Mouse (Mus musculus): ENCODE data around the gene Gpr183.
A peak's percentile ranks its signal among the peaks of the same experiment; 100 is the strongest.

The Gpr183 gene

DNA sequence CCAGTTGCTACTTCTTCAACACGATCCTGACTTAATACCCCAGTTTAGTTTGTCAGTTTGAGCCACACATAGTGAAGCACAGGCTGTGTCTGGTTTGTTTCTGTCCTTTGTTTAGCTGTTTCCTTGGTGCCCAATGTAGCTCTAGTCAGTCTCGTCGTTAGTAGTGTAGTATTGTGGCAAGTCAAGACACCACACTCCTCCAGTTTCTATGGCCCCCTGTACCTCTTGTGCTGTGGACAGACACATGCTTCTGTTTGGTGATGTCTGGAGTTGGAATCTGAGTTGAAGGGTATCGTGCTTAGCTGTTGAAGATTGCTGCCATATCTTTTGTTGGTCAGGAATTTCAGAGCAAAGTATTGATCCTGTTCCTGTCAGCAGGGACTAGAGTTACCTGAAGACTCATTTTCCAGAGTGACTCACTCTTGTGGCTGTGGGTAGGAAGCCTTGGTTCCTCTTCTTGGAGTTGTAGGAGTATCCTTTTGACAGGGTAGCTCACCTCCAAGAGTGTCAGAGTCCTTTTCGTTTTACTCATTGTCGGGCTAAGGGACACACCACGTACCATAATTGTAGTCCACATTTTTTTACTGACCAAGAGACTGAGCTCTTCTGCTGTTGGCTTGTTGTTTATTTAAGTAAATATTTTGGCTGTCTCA lies 34.1 kb downstream of the Gpr183 start:
- DNase-seq (ENCODE audit: low spot score), result no peak

DNA sequence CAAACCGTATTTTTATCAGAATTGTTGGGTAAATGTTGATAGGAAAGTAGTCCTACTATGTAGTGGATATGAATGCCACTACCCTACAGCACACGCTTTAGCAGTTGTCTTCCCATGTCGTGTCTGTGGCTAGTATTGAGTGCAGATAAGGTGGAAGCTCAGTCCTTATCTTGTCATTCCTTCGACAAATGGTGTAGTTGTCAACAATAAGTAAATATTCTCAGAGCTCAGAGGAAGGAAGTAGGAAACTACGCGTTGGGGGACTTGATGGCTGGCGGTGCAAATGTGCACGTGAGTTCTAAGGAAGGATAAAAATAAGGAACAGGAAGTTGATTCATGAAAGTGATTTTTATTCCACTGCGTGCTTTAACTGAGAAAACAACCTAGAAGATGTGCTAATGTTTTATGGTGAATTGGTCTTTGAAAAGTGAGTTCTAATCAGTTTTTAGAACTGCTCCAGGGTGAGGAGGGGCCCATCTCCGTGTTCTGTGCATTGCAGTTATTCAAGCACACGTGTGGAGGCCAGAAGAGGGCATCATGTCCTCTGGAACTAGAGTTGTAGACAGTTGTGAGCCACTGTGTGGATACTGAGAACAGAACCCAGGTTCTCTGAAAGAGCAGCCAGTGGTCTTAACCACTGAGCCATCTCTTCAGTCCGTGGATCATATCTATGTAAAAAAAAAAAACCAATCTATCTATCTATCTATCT lies 35.6 kb downstream of the Gpr183 start:
- peak; percentile 49 for DNase-seq (ENCODE audit: low spot score)

GRCm38 (mm10) chr14:121928375-121929137 lies 36.4 kb downstream of the Gpr183 start:
- peak; percentile 76 for DNase-seq (ENCODE audit: low spot score)

- no peak for DNase-seq (ENCODE audit: low spot score)
These were observed 37.5 kb downstream of the Gpr183 start for GRCm38 (mm10) chr14:121927451-121927850.

DNA sequence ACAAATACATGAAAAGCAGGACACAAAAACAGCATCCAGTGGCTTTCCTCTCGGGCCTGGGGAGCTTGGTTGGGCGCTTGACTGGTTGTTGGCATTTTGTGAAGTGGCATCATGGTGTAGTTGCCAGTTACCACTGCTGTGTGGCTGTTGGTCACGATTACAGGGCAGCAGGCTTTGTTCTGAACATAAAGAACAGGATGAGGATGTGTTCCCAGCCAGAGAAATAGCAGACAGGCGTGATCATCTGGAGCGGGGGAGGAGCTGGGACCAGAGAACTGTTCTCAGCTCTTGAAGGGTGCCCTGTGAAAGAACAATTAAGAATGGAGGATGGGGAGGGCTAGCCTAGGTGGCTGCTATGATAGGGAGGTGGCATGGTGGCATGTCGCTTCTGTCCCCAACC lies 38.1 kb downstream of the Gpr183 start:
- DNase-seq (ENCODE audit: low spot score), result no peak

GRCm38 (mm10) chr14:121924876-121925275 lies 40.1 kb downstream of the Gpr183 start:
- no peak for DNase-seq (ENCODE audit: low spot score)

- no peak for DNase-seq (ENCODE audit: low spot score)
These were observed 42.3 kb downstream of the Gpr183 start for GRCm38 (mm10) chr14:121922731-121923130.

GRCm38 (mm10) chr14:121922016-121922415 lies 43.0 kb downstream of the Gpr183 start:
- DNase-seq (ENCODE audit: low spot score), result no peak

GRCm38 (mm10) chr14:121920511-121921124 lies 44.4 kb downstream of the Gpr183 start:
- no peak for DNase-seq (ENCODE audit: low spot score)

GRCm38 (mm10) chr14:121919752-121920151 lies 45.2 kb downstream of the Gpr183 start:
- no peak for DNase-seq (ENCODE audit: low spot score)

GRCm38 (mm10) chr14:121918266-121918665 lies 46.7 kb downstream of the Gpr183 start:
- DNase-seq (ENCODE audit: low spot score), result no peak

DNA sequence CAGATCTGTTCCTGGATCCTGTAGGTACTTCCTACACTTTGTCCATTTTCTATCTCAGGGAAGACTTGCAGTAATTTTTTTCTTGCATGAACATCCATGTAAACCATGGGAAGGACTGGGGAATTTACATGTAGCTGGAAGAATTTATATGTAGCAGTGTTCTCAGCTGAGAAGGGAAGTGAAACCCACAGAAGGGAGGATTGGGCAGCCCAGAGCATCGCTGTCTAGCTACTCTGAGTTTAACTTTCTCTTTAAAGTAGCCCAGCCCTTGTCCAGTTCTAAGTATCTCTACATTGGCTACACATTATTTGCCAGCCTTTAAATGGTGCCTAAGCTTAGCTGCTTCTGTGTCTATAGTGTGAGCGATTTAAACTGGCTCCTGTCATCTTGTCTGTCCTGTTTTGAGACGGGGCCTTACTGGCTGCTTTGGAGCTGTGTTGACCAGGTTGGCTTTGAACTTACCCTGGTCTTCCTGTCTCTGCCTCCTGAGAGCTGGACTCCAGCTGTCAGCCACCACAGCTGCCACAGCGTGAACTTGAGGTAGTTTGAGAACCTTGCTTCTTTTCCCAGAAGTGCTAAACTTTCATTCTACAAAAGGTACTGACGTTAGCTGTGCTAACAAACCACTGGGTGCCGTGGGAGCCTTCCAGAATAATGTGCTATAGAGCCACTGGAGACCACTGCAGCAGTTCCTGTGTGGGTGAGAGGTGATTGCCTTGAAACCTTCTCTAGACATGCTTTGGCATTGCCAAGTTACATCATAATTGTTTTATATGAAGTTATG lies 48.5 kb downstream of the Gpr183 start:
- DNase-seq (ENCODE audit: low spot score), result no peak

DNA sequence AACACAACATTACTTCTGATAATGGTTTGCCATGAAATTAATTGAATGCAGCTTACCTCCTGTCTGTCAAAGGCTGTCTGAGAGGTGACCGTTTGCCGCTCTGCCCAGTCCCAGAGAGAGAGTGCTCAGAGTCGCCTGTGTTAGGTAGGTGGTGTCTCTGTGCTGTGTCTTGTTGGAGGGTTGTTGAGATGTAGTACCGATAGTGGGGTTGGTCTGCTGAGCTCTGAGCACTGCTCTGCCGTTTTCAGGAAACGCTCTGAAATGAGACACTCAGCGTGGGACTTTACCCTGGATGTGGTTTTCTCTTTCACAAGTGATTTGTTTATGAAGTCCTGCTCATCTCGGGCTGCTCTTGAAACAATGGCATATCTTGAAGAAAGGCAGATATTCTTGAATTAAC lies 49.4 kb downstream of the Gpr183 start, which contains the start of gene Gpr18:
Gene Gpr18, minus strand, starts transcription at position 161 of the 400 bp plus-strand sequence.
- no peak for DNase-seq (ENCODE audit: low spot score)

DNA sequence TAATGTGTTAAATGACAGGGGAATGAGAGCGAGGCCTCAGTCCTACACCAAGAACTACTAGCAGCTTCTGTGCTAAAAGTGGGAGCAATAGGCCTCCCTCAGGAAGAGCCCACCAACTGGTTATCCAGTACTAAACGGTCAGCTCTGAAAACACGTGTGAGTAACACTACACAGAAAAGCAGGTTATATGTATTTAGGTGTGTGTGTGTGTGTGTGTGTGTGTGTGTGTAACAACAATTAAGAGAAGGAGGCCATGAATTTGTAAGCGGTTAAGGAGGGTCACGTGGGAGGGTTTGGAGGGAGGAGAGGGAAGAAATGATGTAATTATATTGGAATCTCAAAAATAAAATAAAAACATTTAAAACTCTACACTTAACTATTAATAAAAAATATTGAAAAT lies 49.9 kb downstream of the Gpr183 start:
- DNase-seq (ENCODE audit: low spot score), result no peak

GRCm38 (mm10) chr14:121912501-121912900 lies 52.5 kb downstream of the Gpr183 start:
- no peak for DNase-seq (ENCODE audit: low spot score)

DNA sequence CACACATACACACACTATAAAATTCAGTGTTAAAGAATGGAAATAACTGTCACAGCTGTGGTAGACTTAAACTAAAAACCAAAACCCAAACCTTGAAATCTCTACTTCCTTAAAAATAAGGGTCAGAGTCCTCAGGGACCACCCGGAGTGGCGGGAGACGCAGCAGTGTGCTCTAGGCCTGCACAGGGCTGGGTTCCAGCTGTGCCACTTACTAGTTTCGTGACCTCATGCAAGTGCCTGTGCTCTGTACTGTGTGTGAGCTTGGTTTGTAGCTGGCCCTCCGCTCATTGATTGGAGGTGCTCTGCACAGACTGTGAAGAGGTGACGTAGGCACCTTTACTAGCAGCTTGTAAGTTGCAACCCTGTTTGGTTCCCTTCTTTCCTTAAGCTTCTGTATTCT lies 55.1 kb downstream of the Gpr183 start:
- DNase-seq (ENCODE audit: low spot score), result no peak

DNA sequence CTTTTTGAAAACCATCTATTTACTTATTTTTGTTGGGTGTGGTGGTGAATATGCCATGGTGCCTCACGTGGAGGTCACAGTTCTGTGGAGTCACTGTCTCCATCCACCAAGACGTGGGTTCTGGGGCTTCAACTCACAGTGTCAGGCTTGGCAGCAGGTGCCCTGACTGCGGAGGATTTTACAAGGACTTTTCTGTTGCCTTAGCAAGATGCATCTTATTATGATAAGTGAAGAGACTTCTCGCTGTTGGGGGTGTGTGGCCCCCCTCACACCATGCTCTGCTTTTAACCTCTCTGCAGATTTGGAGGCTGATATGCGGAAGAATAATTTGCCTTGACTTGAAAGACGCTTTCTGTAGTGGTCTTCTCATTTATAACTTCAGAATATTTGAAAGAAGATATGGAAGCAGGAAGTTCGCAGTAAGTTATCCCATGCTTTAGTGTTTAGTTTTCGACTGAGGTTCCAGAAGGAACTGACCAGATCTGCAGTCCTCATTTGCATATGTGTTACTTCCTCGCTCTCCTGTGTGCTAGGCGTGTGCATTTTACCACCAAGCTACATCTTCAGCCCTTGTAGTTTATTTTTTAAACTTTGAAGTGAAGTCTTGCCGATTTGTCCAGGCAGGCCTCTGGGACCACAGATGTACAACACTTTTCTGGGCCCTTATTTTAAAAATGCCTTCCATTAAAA lies 57.9 kb downstream of the Gpr183 start:
- DNase-seq (ENCODE audit: low spot score), result no peak

DNA sequence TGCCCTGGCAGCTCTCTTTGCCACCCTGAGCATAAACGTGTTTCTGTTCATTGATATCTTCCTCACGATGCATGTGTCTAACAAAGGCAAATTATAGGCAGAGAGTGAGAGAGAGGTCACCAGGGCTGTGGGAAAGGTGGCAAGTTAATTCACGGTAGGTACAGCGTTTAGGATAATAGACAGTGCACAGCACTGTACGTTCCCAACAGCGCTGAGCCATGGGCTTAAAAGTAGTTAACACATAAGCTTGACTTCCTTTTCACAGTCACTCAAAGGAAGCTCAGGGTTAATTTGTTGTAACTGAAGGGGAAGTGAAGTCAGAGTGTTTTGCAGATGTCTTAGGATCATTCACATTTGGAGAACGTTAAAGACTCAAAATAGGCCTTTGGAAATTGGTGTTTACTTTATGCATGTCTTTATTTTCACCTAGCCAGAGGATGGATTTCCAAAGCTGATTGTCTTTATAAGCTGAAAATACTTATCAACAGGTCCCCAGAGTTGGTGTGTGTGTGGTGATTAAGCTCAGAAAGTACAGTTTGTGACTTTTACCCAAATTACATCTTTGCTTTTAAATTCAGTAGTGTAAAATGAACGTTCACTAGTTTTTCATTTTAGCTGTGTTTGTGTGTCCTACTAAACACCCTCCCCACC lies 58.5 kb downstream of the Gpr183 start:
- DNase-seq (ENCODE audit: low spot score), result peak; percentile 52

- no peak for DNase-seq (ENCODE audit: low spot score)
These were observed 60.2 kb downstream of the Gpr183 start for GRCm38 (mm10) chr14:121904754-121905153.

GRCm38 (mm10) chr14:121903381-121903876 lies 61.6 kb downstream of the Gpr183 start:
- DNase-seq (ENCODE audit: low spot score), result no peak
